Mouse (Mus musculus) MEL (cell line): Measurements from ENCODE around the gene Senp8. TPM values are rescaled to one million over a fixed set of nuclear protein-coding genes. Genes with fewer than 3 reads are reported as not detected.

Experiments used
- DNase-seq: peaks from one replicate; pipeline ENCODE4 v3.0.0; 2011; ENCODE audit warnings: low read depth, low spot score
- H3K27ac ChIP-seq: 2 replicates; pipeline ENCODE4 v1.5.1; 2012; ENCODE audit warnings: low read depth, mild to moderate bottlenecking, control low read depth, low read length, moderate library complexity; ENCODE audit not compliant: control insufficient read depth
- H3K27me3 ChIP-seq, 2 experiments: fragments of 150-350 bp in 1 of 2; sonication (generic) in 1 of 2; 2 replicates each; pipeline ENCODE4 v1.6.1; 2012; ENCODE audit warnings: low read length in 2 of 2, mild to moderate bottlenecking in 2 of 2, improper control_type of control experiment in 1 of 2, moderate library complexity in 1 of 2; ENCODE audit not compliant: insufficient read depth in 2 of 2, control insufficient read depth in 1 of 2
- H3K36me3 ChIP-seq, 2 experiments: 2 replicates each; pipeline ENCODE4 v1.6.1; 2012 to 2014; ENCODE audit warnings: low read length in 2 of 2, improper control_type of control experiment in 1 of 2, inconsistent platforms in 1 of 2, mild to moderate bottlenecking in 1 of 2; ENCODE audit not compliant: insufficient read depth in 2 of 2, control insufficient read depth in 1 of 2
- H3K4me1 ChIP-seq, 2 experiments: fragments of 150-350 bp in 1 of 2; sonication (generic) in 1 of 2; 2 replicates each; pipeline ENCODE4 v1.6.1; 2012; ENCODE audit warnings: low read length in 2 of 2, improper control_type of control experiment in 1 of 2, mild to moderate bottlenecking in 1 of 2; ENCODE audit not compliant: insufficient read depth in 2 of 2, control insufficient read depth in 1 of 2
- H3K4me3 ChIP-seq, 2 experiments: fragments of 150-350 bp in 1 of 2; sonication (generic) in 1 of 2; 2 replicates each; pipeline ENCODE4 v1.5.1; 2012; ENCODE audit warnings: low read depth in 2 of 2, low read length in 2 of 2, mild to moderate bottlenecking in 2 of 2, moderate library complexity in 2 of 2, control low read depth in 1 of 2, improper control_type of control experiment in 1 of 2; ENCODE audit not compliant: control insufficient read depth in 1 of 2, insufficient read depth in 1 of 2
- H3K79me2 ChIP-seq: 2 replicates; pipeline ENCODE4 v1.6.1; 2012; ENCODE audit warnings: mild to moderate bottlenecking, low read length, moderate library complexity; ENCODE audit not compliant: control insufficient read depth, poor library complexity, insufficient read depth
- H3K9ac ChIP-seq: 2 replicates; pipeline ENCODE4 v1.6.1; 2012; ENCODE audit warnings: low read depth, mild to moderate bottlenecking, control low read depth, low read length, moderate library complexity; ENCODE audit not compliant: control insufficient read depth, poor library complexity, severe bottlenecking
- H3K9me3 ChIP-seq: fragments of 150-350 bp; sonication (generic); replicated peaks from 2 replicates; pipeline ENCODE4 v1.6.1; 2012; ENCODE audit warnings: mild to moderate bottlenecking, low read length, improper control_type of control experiment, moderate library complexity; ENCODE audit not compliant: insufficient read depth
- BHLHE40 ChIP-seq: IDR thresholded peaks from 2 replicates; pipeline ENCODE4 v1.6.1; 2012; ENCODE audit warnings: low read depth, mild to moderate bottlenecking, inconsistent platforms, low read length, improper control_type of control experiment, borderline replicate concordance
- CHD2 ChIP-seq: IDR thresholded peaks from 2 replicates; pipeline ENCODE4 v1.6.1; 2011; ENCODE audit warnings: low read length, improper control_type of control experiment
- CTCF ChIP-seq, 3 experiments: IDR thresholded peaks in 2 of 3; conservative IDR thresholded peaks in 1 of 3; 2 replicates each; pipeline ENCODE4 v1.5.1; 2011 to 2012; ENCODE audit warnings: low read length in 3 of 3, low read depth in 2 of 3, mild to moderate bottlenecking in 2 of 3, improper control_type of control experiment in 1 of 3, inconsistent platforms in 1 of 3, mixed read lengths in 1 of 3, moderate library complexity in 1 of 3; ENCODE audit not compliant: control insufficient read depth in 1 of 3, insufficient read depth in 1 of 3, poor library complexity in 1 of 3, severe bottlenecking in 1 of 3
- ELF1 ChIP-seq: IDR thresholded peaks from 2 replicates; pipeline ENCODE4 v1.6.1; 2014; ENCODE audit warnings: low read depth, mild to moderate bottlenecking, inconsistent platforms, low read length, improper control_type of control experiment, moderate library complexity
- EP300 ChIP-seq, 2 experiments: IDR thresholded peaks; 2 replicates each; pipeline ENCODE4 v1.6.1; 2011; ENCODE audit warnings: improper control_type of control experiment in 2 of 2, low read length in 2 of 2, low read depth in 1 of 2, mild to moderate bottlenecking in 1 of 2
- GABPA ChIP-seq: IDR thresholded peaks from 2 replicates; pipeline ENCODE4 v1.6.1; 2012; ENCODE audit warnings: low read depth, mild to moderate bottlenecking, inconsistent platforms, low read length, improper control_type of control experiment, moderate library complexity
- GATA1 ChIP-seq: IDR thresholded peaks from 2 replicates; pipeline ENCODE4 v1.6.1; 2011; ENCODE audit warnings: low read depth, low read length, improper control_type of control experiment
- MAFK ChIP-seq: IDR thresholded peaks from 2 replicates; pipeline ENCODE4 v1.6.1; 2011; ENCODE audit warnings: low read depth, mild to moderate bottlenecking, low read length, improper control_type of control experiment, borderline replicate concordance
- MEF2A ChIP-seq: IDR thresholded peaks from 2 replicates; pipeline ENCODE4 v1.6.1; 2014; ENCODE audit warnings: low read depth, mild to moderate bottlenecking, inconsistent platforms, low read length, improper control_type of control experiment; ENCODE audit not compliant: poor library complexity, insufficient replicate concordance, severe bottlenecking; ENCODE audit errors: extremely low read depth
- MXI1 ChIP-seq: IDR thresholded peaks from 2 replicates; pipeline ENCODE4 v1.6.1; 2011; ENCODE audit warnings: mild to moderate bottlenecking, low read depth, low read length, improper control_type of control experiment
- MYC ChIP-seq: IDR thresholded peaks from 2 replicates; pipeline ENCODE4 v1.6.1; 2011; ENCODE audit warnings: low read depth, mild to moderate bottlenecking, low read length, improper control_type of control experiment, moderate library complexity
- NRF1 ChIP-seq: IDR thresholded peaks from 2 replicates; pipeline ENCODE4 v1.6.1; 2014; ENCODE audit warnings: low read depth, mild to moderate bottlenecking, inconsistent platforms, low read length, improper control_type of control experiment, moderate library complexity; ENCODE audit not compliant: poor library complexity, insufficient read depth, severe bottlenecking
- POLR2A ChIP-seq, 2 experiments: IDR thresholded peaks; 2 replicates each; pipeline ENCODE4 v1.6.1; 2011 to 2012; ENCODE audit warnings: low read length in 2 of 2, mild to moderate bottlenecking in 2 of 2, control low read depth in 1 of 2, improper control_type of control experiment in 1 of 2, low read depth in 1 of 2, moderate library complexity in 1 of 2; ENCODE audit not compliant: control insufficient read depth in 1 of 2, insufficient read depth in 1 of 2, poor library complexity in 1 of 2
- RAD21 ChIP-seq: IDR thresholded peaks from 2 replicates; pipeline ENCODE4 v1.6.1; 2011; ENCODE audit warnings: mild to moderate bottlenecking, low read depth, low read length, improper control_type of control experiment
- TAL1 ChIP-seq: IDR thresholded peaks from 2 replicates; pipeline ENCODE4 v1.6.1; 2012; ENCODE audit warnings: mild to moderate bottlenecking, inconsistent platforms, low read length, moderate library complexity, mixed read lengths
- TBP ChIP-seq: IDR thresholded peaks from 2 replicates; pipeline ENCODE4 v1.8.0; 2011; ENCODE audit warnings: low read depth, low read length, improper control_type of control experiment
- UBTF ChIP-seq: IDR thresholded peaks from 2 replicates; pipeline ENCODE4 v1.6.1; 2012; ENCODE audit warnings: low read depth, mild to moderate bottlenecking, inconsistent platforms, low read length, improper control_type of control experiment, moderate library complexity, borderline replicate concordance; ENCODE audit not compliant: insufficient read depth
- USF1 ChIP-seq: IDR thresholded peaks from 2 replicates; pipeline ENCODE4 v1.6.1; 2014; ENCODE audit warnings: low read depth, mild to moderate bottlenecking, inconsistent platforms, low read length, improper control_type of control experiment, moderate library complexity
- USF2 ChIP-seq, 2 experiments: IDR thresholded peaks; 2 replicates each; pipeline ENCODE4 v1.6.1; 2011 to 2012; ENCODE audit warnings: improper control_type of control experiment in 2 of 2, low read length in 2 of 2, borderline replicate concordance in 1 of 2, inconsistent platforms in 1 of 2, low read depth in 1 of 2, mild to moderate bottlenecking in 1 of 2; ENCODE audit not compliant: insufficient read depth in 1 of 2
- ZKSCAN1 ChIP-seq: IDR thresholded peaks from 2 replicates; pipeline ENCODE4 v1.6.1; 2012; ENCODE audit warnings: low read depth, mild to moderate bottlenecking, inconsistent platforms, low read length, improper control_type of control experiment, moderate library complexity
- polyA plus RNA-seq, 2 experiments: library from polyadenylated mRNA; stranded (reverse) in 1 of 2; unstranded in 1 of 2; fragments of >175 nt in 1 of 2; fragments of >200 nt in 1 of 2; gene quantifications; 2 replicates each; pipeline versions ENCODE4 v1.2.1 to v1.2.4; 2012; ENCODE audit warnings: low replicate concordance in 2 of 2, low read depth in 1 of 2; ENCODE audit not compliant: insufficient read length in 2 of 2, insufficient read depth in 1 of 2, missing spikeins in 1 of 2
- total RNA-seq: library from RNA; depleted of rRNA; stranded (reverse); fragments of 300-350 nt; gene quantifications from 2 replicates; pipeline ENCODE4 v1.2.3, GENCODE M21; 2012

Senp8 gene
- total and polyA plus RNA-seq, 3 experiments, result 2.7 to 5.5 TPM; not detected in 1

DNA sequence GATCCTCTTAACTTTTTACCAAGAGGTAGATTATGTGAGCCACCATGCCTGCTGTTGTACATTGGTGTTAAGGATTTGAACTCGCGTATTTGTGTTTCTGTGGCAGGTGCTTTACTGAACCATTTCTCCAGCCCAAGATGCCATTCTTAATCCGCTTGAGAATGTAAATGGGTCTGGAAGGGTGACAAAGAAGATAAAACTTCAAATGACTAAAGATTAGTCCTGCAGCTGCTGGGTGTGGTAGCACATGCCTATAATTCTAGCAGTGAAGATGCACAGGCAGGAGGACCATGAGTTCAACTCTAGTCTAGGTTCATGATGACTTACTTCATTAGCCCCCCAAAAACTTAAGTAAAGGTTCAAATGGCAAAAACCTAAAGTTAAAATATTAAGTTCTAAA lies 6.6 kb downstream of the Senp8 start:
- Histone ChIP-seq H3K4me1 (peaks cover 3% of the 10 kb centered on the region in 2 experiments; a peak in 3 of 4 replicates), H3K9me3 (no peaks in the 10 kb centered on the region), H3K79me2 (no peaks in the 10 kb centered on the region), H3K27me3 (no peaks in the 10 kb centered on the region), H3K36me3 (peaks cover 0 to 6% of the 10 kb centered on the region in 2 experiments; a peak in 2 of 4 replicates), H3K9ac (no peak overlapping the region), H3K4me3 (no peak overlapping the region), H3K27ac (no peak overlapping the region)
- no peak for TF ChIP-seq MYC
- TF ChIP-seq POLR2A (IDR thresholded peaks at IDR 0.05; ENCODE audit: control insufficient read depth in 1 of 2, insufficient read depth in 1 of 2, low read depth in 1 of 2, low read length in 2 of 2, poor library complexity in 1 of 2), result no peak
- no peak for TF ChIP-seq TAL1
- no peak for TF ChIP-seq GABPA
- TF ChIP-seq MXI1, result no peak
- no peak for TF ChIP-seq GATA1
- no peak for TF ChIP-seq BHLHE40
- no peak for TF ChIP-seq ZKSCAN1
- DNase-seq, result no peak

DNA sequence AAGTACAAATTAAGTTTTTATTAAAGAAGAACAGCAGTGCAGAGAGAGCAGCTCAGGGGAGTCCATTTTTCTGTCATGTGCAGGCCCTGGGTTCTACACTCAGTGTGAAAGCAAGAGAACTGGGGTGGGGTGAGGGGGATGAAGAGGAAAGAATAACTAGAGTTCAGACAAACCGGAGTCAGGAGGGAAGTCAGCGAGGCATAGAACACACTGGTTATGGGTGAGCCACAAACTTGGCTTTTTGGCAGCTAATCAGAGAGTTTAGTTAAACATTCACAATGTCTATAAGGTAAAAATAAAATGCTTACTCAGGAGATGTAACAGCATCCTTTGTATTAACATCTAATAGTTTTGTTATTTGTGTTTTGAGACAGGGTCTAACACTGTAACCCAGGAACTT lies 9.9 kb downstream of the Senp8 start:
- no peaks in the 10 kb centered on the region for H3K27me3 ChIP-seq
- H3K27ac ChIP-seq, result no peak overlapping the region
- TF ChIP-seq UBTF, result no peak
- no peak for TF ChIP-seq ELF1
- no peak for TF ChIP-seq MEF2A
- no peak for TF ChIP-seq RAD21
- no peak for TF ChIP-seq TAL1
- no peak for TF ChIP-seq TBP
- no peak for TF ChIP-seq MAFK
- TF ChIP-seq NRF1, result no peak
- TF ChIP-seq GATA1, result no peak
- TF ChIP-seq MYC, result no peak
- TF ChIP-seq USF1, result no peak
- TF ChIP-seq CHD2, result no peak
- no peak for TF ChIP-seq EP300 (IDR thresholded peaks at IDR 0.05; ENCODE audit: low read depth in 1 of 2, low read length in 2 of 2)
- TF ChIP-seq CTCF (IDR thresholded peaks at IDR 0.05 in 2 of 3, conservative IDR thresholded peaks at IDR 0.05 in 1 of 3; ENCODE audit: control insufficient read depth in 1 of 3, insufficient read depth in 1 of 3, low read depth in 2 of 3, low read length in 3 of 3, poor library complexity in 1 of 3, severe bottlenecking in 1 of 3), result no peak
- TF ChIP-seq POLR2A (IDR thresholded peaks at IDR 0.05; ENCODE audit: control insufficient read depth in 1 of 2, insufficient read depth in 1 of 2, low read depth in 1 of 2, low read length in 2 of 2, poor library complexity in 1 of 2), result no peak
- TF ChIP-seq USF2 (IDR thresholded peaks at IDR 0.05; ENCODE audit: borderline replicate concordance in 1 of 2, insufficient read depth in 1 of 2, low read depth in 1 of 2, low read length in 2 of 2), result no peak
- H3K4me1 ChIP-seq, result peaks cover 0 to 2% of the 10 kb centered on the region in 2 experiments; a peak in 3 of 4 replicates
- no peaks in the 10 kb centered on the region for H3K9me3 ChIP-seq
- H3K4me3 ChIP-seq, result no peak overlapping the region
- no peak overlapping the region for H3K9ac ChIP-seq
- DNase-seq, result no peak
- H3K36me3 ChIP-seq, result peaks cover 0 to 2% of the 10 kb centered on the region in 2 experiments; a peak in 2 of 4 replicates
- no peaks in the 10 kb centered on the region for H3K79me2 ChIP-seq
